Mouse (Mus musculus) embryonic facial prominence, embryonic 15.5 days (tissue): ENCODE measurements around the gene Sdc1. TPM values are rescaled to one million over a fixed set of nuclear protein-coding genes. Genes with fewer than 3 reads are reported as not detected.

ENCODE experiments used
- ATAC-seq: fragments of 200-750 bp; cut with Nextera tagmentation; 2 replicates; pipeline ENCODE4 v1.8.0; 2017; ENCODE audit warnings: low read depth, moderate TSS enrichment; ENCODE audit not compliant: insufficient number of reproducible peaks, low FRiP score, low TSS enrichment
- H3K27ac ChIP-seq: fragments of 300-500 bp; sonication (generic); replicated peaks from 2 replicates; pipeline ENCODE4 v1.5.1; 2015; ENCODE audit warnings: mild to moderate bottlenecking, inconsistent platforms
- H3K27me3 ChIP-seq: fragments of 300-500 bp; sonication (generic); 2 replicates; pipeline ENCODE4 v1.6.1; 2015; ENCODE audit warnings: inconsistent platforms
- H3K36me3 ChIP-seq: fragments of 300-500 bp; sonication (generic); 2 replicates; pipeline ENCODE4 v1.6.1; 2015; ENCODE audit warnings: mild to moderate bottlenecking, inconsistent platforms
- H3K4me1 ChIP-seq: fragments of 300-500 bp; sonication (generic); 2 replicates; pipeline ENCODE4 v1.6.1; 2015; ENCODE audit warnings: inconsistent platforms
- H3K4me2 ChIP-seq: fragments of 300-500 bp; sonication (generic); replicated peaks from 2 replicates; pipeline ENCODE4 v1.6.1; 2015; ENCODE audit warnings: mild to moderate bottlenecking, inconsistent platforms
- H3K4me3 ChIP-seq: fragments of 300-500 bp; sonication (generic); replicated peaks from 2 replicates; pipeline ENCODE4 v1.5.1; 2015; ENCODE audit warnings: mild to moderate bottlenecking, inconsistent platforms
- H3K9ac ChIP-seq: fragments of 300-500 bp; sonication (generic); 2 replicates; pipeline ENCODE4 v1.6.1; 2015; ENCODE audit warnings: inconsistent platforms
- H3K9me3 ChIP-seq: fragments of 300-500 bp; sonication (generic); replicated peaks from 2 replicates; pipeline ENCODE4 v1.6.1; 2016; ENCODE audit warnings: inconsistent platforms
- WGBS: fragments of 180-500 bp; shearing (Covaris S2); methylation state at CpG from one replicate; pipeline ENCODE4 v1.1.7; 2015; 5-methylcytosine and 5-hydroxymethylcytosine counted together
- polyA plus RNA-seq: library from polyadenylated mRNA; unstranded; fragments of >200 nt; fragmentation: Nextera tagmentation; extraction: Ambion mirVana; gene quantifications from 2 replicates; pipeline ENCODE4 v1.2.1, GENCODE M21; 2015

Sdc1 gene
- 176 and 181 TPM in 2 replicates for polyA plus RNA-seq

DNA sequence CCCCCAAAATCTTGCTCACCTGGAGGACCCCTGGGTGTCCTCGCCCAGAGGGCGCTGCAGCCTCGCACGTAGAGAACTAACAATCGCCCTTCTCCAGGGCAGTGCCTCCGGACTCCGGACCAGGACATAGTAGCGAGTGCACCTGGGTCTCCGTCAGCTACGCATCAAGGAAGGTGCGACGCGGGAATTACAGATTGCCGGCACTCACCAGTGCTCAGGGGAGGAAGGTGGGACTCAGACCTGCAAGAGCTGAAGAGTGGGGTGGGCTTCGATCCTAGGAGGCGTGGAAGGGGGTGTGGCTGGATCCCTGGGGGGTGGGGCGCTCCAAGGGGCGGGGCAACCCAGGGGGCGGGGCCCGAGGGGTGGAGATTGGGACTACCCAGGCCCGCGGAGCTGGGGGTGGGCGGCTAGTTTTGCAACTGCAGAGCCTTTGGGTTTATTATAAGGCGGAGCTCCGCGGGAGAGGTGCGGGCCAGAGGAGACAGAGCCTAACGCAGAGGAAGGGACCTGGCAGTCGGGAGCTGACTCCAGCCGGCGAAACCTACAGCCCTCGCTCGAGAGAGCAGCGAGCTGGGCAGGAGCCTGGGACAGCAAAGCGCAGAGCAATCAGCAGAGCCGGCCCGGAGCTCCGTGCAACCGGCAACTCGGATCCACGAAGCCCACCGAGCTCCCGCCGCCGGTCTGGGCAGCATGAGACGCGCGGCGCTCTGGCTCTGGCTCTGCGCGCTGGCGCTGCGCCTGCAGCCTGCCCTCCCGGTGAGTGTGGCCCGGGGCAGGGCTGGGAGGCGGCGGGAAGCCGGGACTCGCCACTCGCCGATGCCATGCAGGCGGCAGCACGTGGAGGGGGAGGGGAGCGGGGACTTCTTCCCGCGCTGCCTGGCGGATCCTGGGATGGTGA lies at the start of gene Sdc1:
Gene Sdc1 (plus strand): TSS at position 378 of the 898 bp plus-strand sequence.
- Histone ChIP-seq H3K9me3 (no peaks in the 10 kb centered on the region), H3K4me3 (peak within 1 kb of the TSS; percentile 92), H3K9ac (peak within 1 kb of the TSS; percentile 75), H3K36me3 (no peaks in the 10 kb centered on the region), H3K27me3 (no peaks in the 10 kb centered on the region), H3K4me1 (peaks cover 33% of the 10 kb centered on the region), H3K27ac (peak within 1 kb of the TSS; percentile 90), H3K4me2 (peak within 1 kb of the TSS; percentile 85)
- ATAC-seq, result peak; percentile 89
- WGBS, result under 1% methylated on average over 65 of the region's 67 CpGs

- Histone ChIP-seq H3K4me1 (no peaks in the 10 kb centered on the region), H3K27ac (no peak overlapping the region), H3K4me3 (no peak overlapping the region), H3K36me3 (peaks cover 33% of the 10 kb centered on the region), H3K4me2 (no peak overlapping the region), H3K9ac (no peak overlapping the region), H3K27me3 (no peaks in the 10 kb centered on the region), H3K9me3 (no peaks in the 10 kb centered on the region)
- 74% methylated on average over 1 of the region's 1 CpGs for WGBS
- no peak for ATAC-seq
These were observed 44.2 kb upstream of the Sdc1 start for GRCm38 (mm10) chr12:8726890-8727289.

GRCm38 (mm10) chr12:8728739-8729138 lies 42.4 kb upstream of the Sdc1 start:
- no peak overlapping the region for H3K4me3 ChIP-seq
- no peak overlapping the region for H3K4me2 ChIP-seq
- no peak overlapping the region for H3K27ac ChIP-seq
- whole genome bisulfite sequencing, result 96% methylated on average over 2 of the region's 2 CpGs
- H3K36me3 ChIP-seq, result peaks cover 26% of the 10 kb centered on the region
- no peaks in the 10 kb centered on the region for H3K9me3 ChIP-seq
- no peak for ATAC-seq
- no peak overlapping the region for H3K9ac ChIP-seq
- no peaks in the 10 kb centered on the region for H3K27me3 ChIP-seq
- no peaks in the 10 kb centered on the region for H3K4me1 ChIP-seq

DNA sequence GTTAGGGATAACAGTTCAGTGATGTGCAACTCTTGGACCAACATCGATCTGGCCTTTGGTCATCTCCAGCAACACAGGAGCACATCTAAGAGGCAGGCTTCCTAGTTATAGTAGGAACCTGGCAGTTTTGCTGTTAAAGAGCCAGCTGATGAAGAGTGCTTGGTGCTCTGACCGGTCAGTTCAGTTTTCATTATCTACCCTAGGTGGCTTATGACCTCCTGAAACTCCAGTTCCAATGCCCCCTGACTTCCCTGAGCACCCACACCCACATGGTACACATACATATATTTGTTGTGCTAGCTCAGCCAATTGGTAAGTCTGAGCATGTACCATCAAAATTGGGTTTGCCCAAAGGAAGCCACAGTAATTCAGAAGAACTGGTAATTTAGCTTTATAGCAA lies 17.5 kb upstream of the Sdc1 start:
- H3K27me3 ChIP-seq, result no peaks in the 10 kb centered on the region
- ATAC-seq, result no peak
- H3K9ac ChIP-seq, result no peak overlapping the region
- 98% methylated on average over 2 of the region's 2 CpGs for WGBS
- no peaks in the 10 kb centered on the region for H3K9me3 ChIP-seq
- peaks cover 59% of the 10 kb centered on the region for H3K36me3 ChIP-seq
- no peaks in the 10 kb centered on the region for H3K4me1 ChIP-seq
- H3K4me2 ChIP-seq, result no peak overlapping the region
- no peak overlapping the region for H3K27ac ChIP-seq
- no peak overlapping the region for H3K4me3 ChIP-seq

DNA sequence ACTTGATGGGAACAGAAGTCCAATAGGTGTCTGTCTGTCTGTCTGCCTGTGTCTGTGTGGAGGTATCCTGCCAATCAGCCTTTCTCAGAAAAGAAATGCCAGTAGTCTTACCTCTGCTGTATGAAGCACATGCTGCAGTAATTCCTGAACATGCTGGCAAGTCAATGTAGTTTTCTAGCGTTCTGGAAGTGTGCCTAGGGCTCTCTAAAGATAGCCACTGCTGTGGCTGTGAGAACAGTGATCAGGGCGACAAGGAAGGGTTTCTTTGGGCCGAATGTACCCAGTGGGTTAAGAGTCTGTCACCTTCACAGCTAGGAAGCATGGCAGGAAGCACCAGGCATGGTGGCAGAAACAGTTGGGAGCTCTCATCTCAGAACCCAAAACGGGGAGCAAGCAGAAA lies 17.0 kb upstream of the Sdc1 start:
- H3K27ac ChIP-seq, result no peak overlapping the region
- no peaks in the 10 kb centered on the region for H3K9me3 ChIP-seq
- WGBS, result 80% methylated on average over 4 of the region's 4 CpGs
- H3K4me2 ChIP-seq, result no peak overlapping the region
- no peak for ATAC-seq
- H3K36me3 ChIP-seq, result peaks cover 55% of the 10 kb centered on the region
- no peak overlapping the region for H3K9ac ChIP-seq
- no peaks in the 10 kb centered on the region for H3K27me3 ChIP-seq
- H3K4me1 ChIP-seq, result no peaks in the 10 kb centered on the region
- H3K4me3 ChIP-seq, result no peak overlapping the region

DNA sequence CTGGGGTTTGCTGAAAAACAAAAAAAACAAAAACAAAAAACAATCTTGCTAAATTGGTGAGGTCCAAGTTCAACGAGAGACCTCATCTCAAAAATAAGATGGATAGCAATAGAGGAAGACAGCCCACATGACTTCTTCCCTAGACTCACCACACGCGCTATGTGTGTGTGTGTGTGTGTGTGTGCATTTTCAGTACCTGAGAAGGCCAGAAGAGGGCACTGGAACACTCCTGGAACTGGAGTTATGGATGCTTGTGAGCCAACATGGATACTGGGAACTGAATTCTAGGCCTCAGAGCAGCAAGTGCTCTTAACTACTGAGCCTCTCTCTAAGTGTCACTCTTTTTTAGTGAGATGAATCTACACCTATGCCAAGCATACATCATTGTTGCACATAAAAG lies 13.1 kb upstream of the Sdc1 start:
- 0 out of 2 replicates have a peak, but pooled peaks cover 1% of the 10 kb centered on the region for H3K4me1 ChIP-seq
- H3K9ac ChIP-seq, result no peak overlapping the region
- no peaks in the 10 kb centered on the region for H3K9me3 ChIP-seq
- no peaks in the 10 kb centered on the region for H3K27me3 ChIP-seq
- H3K4me2 ChIP-seq, result no peak overlapping the region
- no peak overlapping the region for H3K27ac ChIP-seq
- peaks cover 34% of the 10 kb centered on the region for H3K36me3 ChIP-seq
- 97% methylated on average over 3 of the region's 3 CpGs for WGBS
- no peak for ATAC-seq
- no peak overlapping the region for H3K4me3 ChIP-seq

- no peak overlapping the region for H3K4me3 ChIP-seq
- no peak overlapping the region for H3K9ac ChIP-seq
- ATAC-seq, result no peak
- H3K27me3 ChIP-seq, result no peaks in the 10 kb centered on the region
- H3K4me2 ChIP-seq, result no peak overlapping the region
- no peaks in the 10 kb centered on the region for H3K9me3 ChIP-seq
- H3K27ac ChIP-seq, result no peak overlapping the region
- peaks cover 25% of the 10 kb centered on the region; the same call in 1 of the 2 replicates for H3K36me3 ChIP-seq
- 62% methylated on average over 4 of the region's 4 CpGs for WGBS
- H3K4me1 ChIP-seq, result 0 out of 2 replicates have a peak, but pooled peaks cover 5% of the 10 kb centered on the region
These were observed 12.0 kb upstream of the Sdc1 start for GRCm38 (mm10) chr12:8759115-8759514.

- Histone ChIP-seq H3K4me2 (no peak overlapping the region), H3K36me3 (peaks cover 21% of the 10 kb centered on the region; the same call in 1 of the 2 replicates), H3K9me3 (no peaks in the 10 kb centered on the region), H3K4me1 (0 out of 2 replicates have a peak, but pooled peaks cover 5% of the 10 kb centered on the region), H3K9ac (no peak overlapping the region), H3K27ac (no peak overlapping the region; the same call in 1 of the 2 replicates), H3K4me3 (no peak overlapping the region), H3K27me3 (no peaks in the 10 kb centered on the region)
- no peak for ATAC-seq
- 83% methylated on average over 6 of the region's 6 CpGs for WGBS
These were observed 11.3 kb upstream of the Sdc1 start for GRCm38 (mm10) chr12:8759779-8760178.

GRCm38 (mm10) chr12:8760561-8760960 lies 10.6 kb upstream of the Sdc1 start:
- no peaks in the 10 kb centered on the region for H3K9me3 ChIP-seq
- H3K4me2 ChIP-seq, result no peak overlapping the region
- ATAC-seq, result no peak
- H3K27me3 ChIP-seq, result no peaks in the 10 kb centered on the region
- 0 out of 2 replicates have a peak, but pooled peaks cover 5% of the 10 kb centered on the region for H3K4me1 ChIP-seq
- no peak overlapping the region for H3K4me3 ChIP-seq
- WGBS, result 86% methylated on average over 6 of the region's 6 CpGs
- no peak overlapping the region for H3K9ac ChIP-seq
- no peak overlapping the region for H3K27ac ChIP-seq
- peaks cover 14% of the 10 kb centered on the region; the same call in 1 of the 2 replicates for H3K36me3 ChIP-seq

DNA sequence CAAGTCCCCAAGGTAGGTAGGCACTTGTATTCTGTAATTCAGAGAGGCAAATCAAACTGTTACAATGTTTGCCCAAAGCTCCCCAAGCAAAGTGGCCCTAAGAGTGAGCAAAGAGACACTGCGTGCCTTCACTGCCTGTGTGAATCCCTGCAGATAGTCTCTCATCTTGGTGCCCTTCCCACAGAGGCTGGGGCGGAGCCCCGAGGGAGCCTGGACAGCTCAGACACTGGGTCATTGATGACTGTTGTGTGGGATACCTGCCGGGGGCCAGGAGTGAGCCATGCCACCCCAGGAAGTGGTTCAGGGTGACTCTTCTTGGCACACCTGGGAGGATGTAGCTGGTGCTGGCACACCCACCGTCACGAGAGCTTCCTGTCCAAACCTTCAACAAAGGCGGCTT lies 10.1 kb upstream of the Sdc1 start:
- H3K4me2 ChIP-seq, result no peak overlapping the region
- no peaks in the 10 kb centered on the region for H3K9me3 ChIP-seq
- ATAC-seq, result no peak
- no peak overlapping the region for H3K9ac ChIP-seq
- 75% methylated on average over 7 of the region's 7 CpGs for WGBS
- no peaks in the 10 kb centered on the region for H3K27me3 ChIP-seq
- H3K4me3 ChIP-seq, result no peak overlapping the region
- 0 out of 2 replicates have a peak, but pooled peaks cover 5% of the 10 kb centered on the region for H3K4me1 ChIP-seq
- no peak overlapping the region for H3K27ac ChIP-seq
- peaks cover 14% of the 10 kb centered on the region; the same call in 1 of the 2 replicates for H3K36me3 ChIP-seq

- Histone ChIP-seq H3K36me3 (peaks cover 2% of the 10 kb centered on the region; the same call in 1 of the 2 replicates), H3K27ac (no peak overlapping the region), H3K4me3 (no peak overlapping the region), H3K9ac (no peak overlapping the region), H3K4me2 (no peak overlapping the region), H3K4me1 (0 out of 2 replicates have a peak, but pooled peaks cover 5% of the 10 kb centered on the region), H3K27me3 (no peaks in the 10 kb centered on the region), H3K9me3 (no peaks in the 10 kb centered on the region)
- 57% methylated on average over 2 of the region's 2 CpGs for WGBS
- no peak for ATAC-seq
These were observed 8.5 kb upstream of the Sdc1 start for GRCm38 (mm10) chr12:8762667-8763066.
